Mouse (Mus musculus): ENCODE measurements at regions not wholly inside any gene's neighbourhood (a gene's known extent, or its start where the extent isn't known, plus 50 kb on each side); places are given as distances from the start of the nearest gene placed in this dataset.

GRCm38 (mm10) chr4:99491536-99492514 lies 164.3 kb upstream of the Foxd3 start:
- no peak for DNase-seq (ENCODE audit: low spot score)

- no peak for DNase-seq (ENCODE audit: low spot score)
These were observed 152.8 kb upstream of the Foxd3 start for GRCm38 (mm10) chr4:99503221-99503744.

- no peak for DNase-seq (ENCODE audit: low spot score)
These were observed 144.1 kb upstream of the Foxd3 start for GRCm38 (mm10) chr4:99511993-99512392.

GRCm38 (mm10) chr4:99516883-99517282 lies 139.2 kb upstream of the Foxd3 start:
- no peak for DNase-seq (ENCODE audit: low spot score)

GRCm38 (mm10) chr4:99527441-99527840 lies 128.7 kb upstream of the Foxd3 start:
- DNase-seq (ENCODE audit: low spot score): no peak

- no peak for DNase-seq (ENCODE audit: low spot score)
These were observed 112.1 kb upstream of the Foxd3 start for GRCm38 (mm10) chr4:99544014-99544413.

GRCm38 (mm10) chr4:99545742-99546141 lies 110.4 kb upstream of the Foxd3 start:
- DNase-seq (ENCODE audit: low spot score): no peak

GRCm38 (mm10) chr4:99557963-99558362 lies 98.1 kb upstream of the Foxd3 start:
- DNase-seq (ENCODE audit: low spot score): no peak

- DNase-seq (ENCODE audit: low spot score): no peak
These were observed 95.5 kb upstream of the Foxd3 start for GRCm38 (mm10) chr4:99560604-99561003.

- DNase-seq (ENCODE audit: low spot score): no peak
These were observed 94.6 kb upstream of the Foxd3 start for GRCm38 (mm10) chr4:99561506-99561937.

- DNase-seq (ENCODE audit: low spot score): no peak
These were observed 90.7 kb upstream of the Foxd3 start for GRCm38 (mm10) chr4:99565401-99565800.

GRCm38 (mm10) chr4:99572841-99573642 lies 83.1 kb upstream of the Foxd3 start:
- DNase-seq (ENCODE audit: low spot score): peak; percentile 17

- no peak for DNase-seq (ENCODE audit: low spot score)
These were observed 82.0 kb upstream of the Foxd3 start for GRCm38 (mm10) chr4:99574021-99574531.

GRCm38 (mm10) chr4:99574984-99575383 lies 81.1 kb upstream of the Foxd3 start:
- DNase-seq (ENCODE audit: low spot score): no peak

- DNase-seq (ENCODE audit: low spot score): no peak
These were observed 58.3 kb upstream of the Foxd3 start for GRCm38 (mm10) chr4:99597781-99598180.

GRCm38 (mm10) chr4:99600741-99601140 lies 55.4 kb upstream of the Foxd3 start:
- DNase-seq (ENCODE audit: low spot score): no peak

- DNase-seq (ENCODE audit: low spot score): no peak
These were observed 54.6 kb upstream of the Foxd3 start for GRCm38 (mm10) chr4:99601463-99601862.
